Mouse (Mus musculus) MEL (cell line): ENCODE data around the gene Adamtsl4. TPM values are rescaled to one million over a fixed set of nuclear protein-coding genes. Genes with fewer than 3 reads are reported as not detected.
"Not testable (repeated sequence)": the region's sequence is repeated elsewhere in the genome, so short reads cannot be mapped to it uniquely, and the experiment has no call there.

ENCODE experiments used
- DNase-seq: peaks from one replicate; pipeline ENCODE4 v3.0.0; 2011; ENCODE audit warnings: low read depth, low spot score
- H3K27ac ChIP-seq: 2 replicates; pipeline ENCODE4 v1.5.1; 2012; ENCODE audit warnings: low read depth, mild to moderate bottlenecking, control low read depth, low read length, moderate library complexity; ENCODE audit not compliant: control insufficient read depth
- H3K27me3 ChIP-seq, 2 experiments: fragments of 150-350 bp in 1 of 2; sonication (generic) in 1 of 2; 2 replicates each; pipeline ENCODE4 v1.6.1; 2012; ENCODE audit warnings: low read length in 2 of 2, mild to moderate bottlenecking in 2 of 2, improper control_type of control experiment in 1 of 2, moderate library complexity in 1 of 2; ENCODE audit not compliant: insufficient read depth in 2 of 2, control insufficient read depth in 1 of 2
- H3K36me3 ChIP-seq, 2 experiments: 2 replicates each; pipeline ENCODE4 v1.6.1; 2012 to 2014; ENCODE audit warnings: low read length in 2 of 2, improper control_type of control experiment in 1 of 2, inconsistent platforms in 1 of 2, mild to moderate bottlenecking in 1 of 2; ENCODE audit not compliant: insufficient read depth in 2 of 2, control insufficient read depth in 1 of 2
- H3K4me1 ChIP-seq, 2 experiments: fragments of 150-350 bp in 1 of 2; sonication (generic) in 1 of 2; 2 replicates each; pipeline ENCODE4 v1.6.1; 2012; ENCODE audit warnings: low read length in 2 of 2, improper control_type of control experiment in 1 of 2, mild to moderate bottlenecking in 1 of 2; ENCODE audit not compliant: insufficient read depth in 2 of 2, control insufficient read depth in 1 of 2
- H3K4me3 ChIP-seq, 2 experiments: fragments of 150-350 bp in 1 of 2; sonication (generic) in 1 of 2; 2 replicates each; pipeline ENCODE4 v1.5.1; 2012; ENCODE audit warnings: low read depth in 2 of 2, low read length in 2 of 2, mild to moderate bottlenecking in 2 of 2, moderate library complexity in 2 of 2, control low read depth in 1 of 2, improper control_type of control experiment in 1 of 2; ENCODE audit not compliant: control insufficient read depth in 1 of 2, insufficient read depth in 1 of 2
- H3K79me2 ChIP-seq: 2 replicates; pipeline ENCODE4 v1.6.1; 2012; ENCODE audit warnings: mild to moderate bottlenecking, low read length, moderate library complexity; ENCODE audit not compliant: control insufficient read depth, poor library complexity, insufficient read depth
- H3K9ac ChIP-seq: 2 replicates; pipeline ENCODE4 v1.6.1; 2012; ENCODE audit warnings: low read depth, mild to moderate bottlenecking, control low read depth, low read length, moderate library complexity; ENCODE audit not compliant: control insufficient read depth, poor library complexity, severe bottlenecking
- H3K9me3 ChIP-seq: fragments of 150-350 bp; sonication (generic); replicated peaks from 2 replicates; pipeline ENCODE4 v1.6.1; 2012; ENCODE audit warnings: mild to moderate bottlenecking, low read length, improper control_type of control experiment, moderate library complexity; ENCODE audit not compliant: insufficient read depth
- CTCF ChIP-seq, 3 experiments: IDR thresholded peaks in 2 of 3; conservative IDR thresholded peaks in 1 of 3; 2 replicates each; pipeline ENCODE4 v1.5.1; 2011 to 2012; ENCODE audit warnings: low read length in 3 of 3, low read depth in 2 of 3, mild to moderate bottlenecking in 2 of 3, improper control_type of control experiment in 1 of 3, inconsistent platforms in 1 of 3, mixed read lengths in 1 of 3, moderate library complexity in 1 of 3; ENCODE audit not compliant: control insufficient read depth in 1 of 3, insufficient read depth in 1 of 3, poor library complexity in 1 of 3, severe bottlenecking in 1 of 3
- HCFC1 ChIP-seq: IDR thresholded peaks from 2 replicates; pipeline ENCODE4 v1.6.1; 2012; ENCODE audit warnings: low read depth, mild to moderate bottlenecking, inconsistent platforms, low read length, improper control_type of control experiment, moderate library complexity
- JUND ChIP-seq: IDR thresholded peaks from 2 replicates; pipeline ENCODE4 v1.6.1; 2011; ENCODE audit warnings: low read depth, mild to moderate bottlenecking, improper control_type of control experiment, low read length
- MAX ChIP-seq: IDR thresholded peaks from 2 replicates; pipeline ENCODE4 v1.6.1; 2011; ENCODE audit warnings: low read length, improper control_type of control experiment
- POLR2A ChIP-seq, 2 experiments: IDR thresholded peaks; 2 replicates each; pipeline ENCODE4 v1.6.1; 2011 to 2012; ENCODE audit warnings: low read length in 2 of 2, mild to moderate bottlenecking in 2 of 2, control low read depth in 1 of 2, improper control_type of control experiment in 1 of 2, low read depth in 1 of 2, moderate library complexity in 1 of 2; ENCODE audit not compliant: control insufficient read depth in 1 of 2, insufficient read depth in 1 of 2, poor library complexity in 1 of 2
- POLR2AphosphoS2 ChIP-seq: IDR thresholded peaks from 2 replicates; pipeline ENCODE4 v1.6.1; 2011; ENCODE audit warnings: low read length, improper control_type of control experiment
- TAL1 ChIP-seq: IDR thresholded peaks from 2 replicates; pipeline ENCODE4 v1.6.1; 2012; ENCODE audit warnings: mild to moderate bottlenecking, inconsistent platforms, low read length, moderate library complexity, mixed read lengths
- USF2 ChIP-seq, 2 experiments: IDR thresholded peaks; 2 replicates each; pipeline ENCODE4 v1.6.1; 2011 to 2012; ENCODE audit warnings: improper control_type of control experiment in 2 of 2, low read length in 2 of 2, borderline replicate concordance in 1 of 2, inconsistent platforms in 1 of 2, low read depth in 1 of 2, mild to moderate bottlenecking in 1 of 2; ENCODE audit not compliant: insufficient read depth in 1 of 2
- ZKSCAN1 ChIP-seq: IDR thresholded peaks from 2 replicates; pipeline ENCODE4 v1.6.1; 2012; ENCODE audit warnings: low read depth, mild to moderate bottlenecking, inconsistent platforms, low read length, improper control_type of control experiment, moderate library complexity
- polyA plus RNA-seq, 2 experiments: library from polyadenylated mRNA; stranded (reverse) in 1 of 2; unstranded in 1 of 2; fragments of >175 nt in 1 of 2; fragments of >200 nt in 1 of 2; gene quantifications; 2 replicates each; pipeline versions ENCODE4 v1.2.1 to v1.2.4; 2012; ENCODE audit warnings: low replicate concordance in 2 of 2, low read depth in 1 of 2; ENCODE audit not compliant: insufficient read length in 2 of 2, insufficient read depth in 1 of 2, missing spikeins in 1 of 2
- total RNA-seq: library from RNA; depleted of rRNA; stranded (reverse); fragments of 300-350 nt; gene quantifications from 2 replicates; pipeline ENCODE4 v1.2.3, GENCODE M21; 2012

The Adamtsl4 gene
- total and polyA plus RNA-seq, 3 experiments: 0.27 to 0.88 TPM; not detected in 1

- TF ChIP-seq CTCF (IDR thresholded peaks at IDR 0.05 in 2 of 3, conservative IDR thresholded peaks at IDR 0.05 in 1 of 3; ENCODE audit: control insufficient read depth in 1 of 3, insufficient read depth in 1 of 3, low read depth in 2 of 3, low read length in 3 of 3, poor library complexity in 1 of 3, severe bottlenecking in 1 of 3): peak in 1 of 3 experiments; percentile 48; a peak in 2 of 6 replicates
- not testable (repeated sequence) for H3K27me3 ChIP-seq, H3K9me3 ChIP-seq, H3K27ac ChIP-seq, H3K9ac ChIP-seq, H3K4me3 ChIP-seq, DNase-seq
- H3K36me3 ChIP-seq: peaks cover 3 to 45% of the 10 kb centered on the region in 2 experiments
- peaks cover 22 to 45% of the 10 kb centered on the region in 2 experiments for H3K4me1 ChIP-seq
- peaks cover 53% of the 10 kb centered on the region for H3K79me2 ChIP-seq
These were observed 17.3 kb downstream of the Adamtsl4 start for GRCm38 (mm10) chr3:95670419-95670818.

GRCm38 (mm10) chr3:95669309-95669665, 18.4 kb downstream of the Adamtsl4 start:
- Histone ChIP-seq H3K27me3 (no peaks in the 10 kb centered on the region), H3K36me3 (peaks cover 6 to 45% of the 10 kb centered on the region in 2 experiments), H3K79me2 (peaks cover 61% of the 10 kb centered on the region), H3K9me3 (no peaks in the 10 kb centered on the region), H3K4me3 (no peak overlapping the region), H3K9ac (no peak overlapping the region), H3K4me1 (peaks cover 16 to 44% of the 10 kb centered on the region in 2 experiments)
- DNase-seq: no peak
- TF ChIP-seq MAX: no peak
- no peak for TF ChIP-seq JUND
- TF ChIP-seq TAL1: no peak
- TF ChIP-seq HCFC1: no peak
- TF ChIP-seq POLR2A (IDR thresholded peaks at IDR 0.05; ENCODE audit: control insufficient read depth in 1 of 2, insufficient read depth in 1 of 2, low read depth in 1 of 2, low read length in 2 of 2, poor library complexity in 1 of 2): no peak
- no peak for TF ChIP-seq ZKSCAN1
- TF ChIP-seq USF2 (IDR thresholded peaks at IDR 0.05; ENCODE audit: borderline replicate concordance in 1 of 2, insufficient read depth in 1 of 2, low read depth in 1 of 2, low read length in 2 of 2): no peak
- TF ChIP-seq, all 39 proteins: peak for 0
- H3K27ac ChIP-seq: no peak overlapping the region

GRCm38 (mm10) chr3:95668589-95669308, 19.0 kb downstream of the Adamtsl4 start:
- Histone ChIP-seq H3K36me3 (peaks cover 11 to 49% of the 10 kb centered on the region in 2 experiments), H3K9ac (no peak overlapping the region), H3K27me3 (no peaks in the 10 kb centered on the region), H3K4me3 (no peak overlapping the region), H3K27ac (no peak overlapping the region), H3K9me3 (no peaks in the 10 kb centered on the region), H3K79me2 (peaks cover 65% of the 10 kb centered on the region), H3K4me1 (peaks cover 19 to 48% of the 10 kb centered on the region in 2 experiments)
- no peak for DNase-seq
- no peak for TF ChIP-seq POLR2AphosphoS2
